Mouse (Mus musculus): Measurements from ENCODE around the gene Immp1l. TPM values are rescaled to one million over a fixed set of nuclear protein-coding genes. Genes with fewer than 3 reads are reported as not detected.
A peak's percentile ranks its signal among the peaks of the same experiment; 100 is the strongest.

Gene Immp1l
- polyA plus RNA-seq, 1 experiment, result 1.8 TPM

- Histone ChIP-seq H3K4me1 (peaks cover 3% of the 10 kb centered on the region; the same call in 1 of the 2 replicates), H3K27me3 (replicated peaks) (no peaks in the 10 kb centered on the region), H3K9me3 (no peaks in the 10 kb centered on the region), H3K4me3 (replicated peaks) (peak within 1 kb of the TSS; percentile 95), H3K36me3 (replicated peaks; ENCODE audit: low read length) (peaks cover 8% of the 10 kb centered on the region)
- TF ChIP-seq GATA1 (IDR thresholded peaks at IDR 0.05; ENCODE audit: borderline replicate concordance, low read length) (no peak), FLI1 (IDR thresholded peaks at IDR 0.05; ENCODE audit: low read length) (0 out of 2 replicates have a peak, but pooled peaks have one; percentile 24)
Observed at GRCm38 (mm10) chr2:106002835-106003739, 98.6 kb downstream of the Immp1l start, which contains the start of gene Dnajc24. Gene Dnajc24 (minus strand): TSS chr2:106003549.

GRCm38 (mm10) chr2:106008415-106008814 lies 104.0 kb downstream of the Immp1l start:
- TF ChIP-seq GATA1 (IDR thresholded peaks at IDR 0.05; ENCODE audit: borderline replicate concordance, low read length) (no peak), FLI1 (IDR thresholded peaks at IDR 0.05; ENCODE audit: low read length) (no peak)
- H3K4me1 ChIP-seq, result no peaks in the 10 kb centered on the region

More at GRCm38 (mm10) chr2:106008415-106008814, 104.0 kb downstream of the Immp1l start:
- no peaks in the 10 kb centered on the region for H3K27me3 ChIP-seq (replicated peaks)
- no peak overlapping the region for H3K4me3 ChIP-seq (replicated peaks)
- no peaks in the 10 kb centered on the region for H3K36me3 ChIP-seq (replicated peaks; ENCODE audit: low read length)
- no peaks in the 10 kb centered on the region for H3K9me3 ChIP-seq

Other genes starting within 250 kb of the Immp1l start
- gene Pax6, start 235.7 kb upstream of the Immp1l start, polyA plus RNA-seq (2012; ENCODE audit: insufficient read depth, low replicate concordance), result 0.15 TPM in 1 of 2 replicates, not detected in the other
- gene Elp4, start 74 bp upstream of the Immp1l start, polyA plus RNA-seq (2012; ENCODE audit: insufficient read depth, low replicate concordance), result 0.54 and 1.4 TPM in 2 replicates
- 17.4 TPM in 1 of 2 replicates, not detected in the other for gene Dnajc24, start 98.9 kb downstream of the Immp1l start, polyA plus RNA-seq (2012; ENCODE audit: insufficient read depth, low replicate concordance)

Measured in megakaryocyte, embryonic 14.5 days (primary cell).